In genomic region chr19:9899072-9899779, GRCm38 (mm10) we compare ENCODE assay signal across 8 mouse cellular contexts. TPM values are rescaled to one million over a fixed set of nuclear protein-coding genes. Genes with fewer than 3 reads are reported as not detected.
DNase-seq lines count a peak whose midpoint lies in the region; ATAC-seq lines count a peak whose summit lies in the region.

Incenp (minus strand) TSS chr19:9899551.

- peaks cover 18% of the 10 kb centered on the region for H3K4me1 ChIP-seq in hindbrain, embryonic 16.5 days (ENCODE audit: control insufficient read depth, insufficient read depth, low read depth, low read length)

- peak within 1 kb of the TSS; percentile 85 for H3K27ac ChIP-seq in hindbrain, embryonic 16.5 days (ENCODE audit: low read depth, low read length)
- peak within 1 kb of the TSS; percentile 98 for H3K27ac ChIP-seq in macrophage

- DNase-seq in WW6 (ENCODE audit: low read depth, low spot score): peak; percentile 92
- DNase-seq in cerebellum, postnatal 4 days (ENCODE audit: low spot score in 2 of 2): peak; percentile 71 to 83
- DNase-seq in gastrocnemius, adult 18-20 months (ENCODE audit: low spot score): peak; percentile 95
- peak; percentile 87 to 94 for DNase-seq in left cerebral cortex, adult 18-20 months (ENCODE audit: low spot score in 2 of 2)
- peak; percentile 97 for DNase-seq in right cerebral cortex, adult 18-20 months
- peak; percentile 54 for DNase-seq in urinary bladder, postnatal 10 days (ENCODE audit: low spot score)

- peak within 1 kb of the TSS; percentile 93 for H3K4me3 ChIP-seq in hindbrain, embryonic 16.5 days (ENCODE audit: low read length)
- peak within 1 kb of the TSS; percentile 93 for H3K4me3 ChIP-seq in macrophage (ENCODE audit: inconsistent target)

- H3K4me2 ChIP-seq in hindbrain, embryonic 16.5 days (ENCODE audit: low read length): peak within 1 kb of the TSS; percentile 94

- ATAC-seq in hindbrain, embryonic 16.5 days: peak; percentile 99

- H3K36me3 ChIP-seq in hindbrain, embryonic 16.5 days (ENCODE audit: control insufficient read depth, insufficient read depth, low read length): peaks cover 5% of the 10 kb centered on the region; the same call in 1 of the 2 replicates
- 0 out of 2 replicates have a peak, but pooled peaks cover 5% of the 10 kb centered on the region for H3K36me3 ChIP-seq in macrophage (ENCODE audit: inconsistent target)

- under 1% methylated on average over 58 of the region's 58 CpGs for WGBS in hindbrain, embryonic 16.5 days
- under 1% methylated on average over 58 of the region's 58 CpGs for WGBS in macrophage (ENCODE audit: missing documents)

- no peaks in the 10 kb centered on the region for H3K27me3 ChIP-seq in hindbrain, embryonic 16.5 days (replicated peaks; ENCODE audit: control insufficient read depth, insufficient read depth, low read length)

- H3K9me3 ChIP-seq in hindbrain, embryonic 16.5 days (ENCODE audit: control insufficient read depth, low read length): no peaks in the 10 kb centered on the region

- H3K9ac ChIP-seq in hindbrain, embryonic 16.5 days (ENCODE audit: low read depth, low read length): peak within 1 kb of the TSS; percentile 77

- H3K79me2 ChIP-seq in macrophage (ENCODE audit: inconsistent target): peaks cover 49% of the 10 kb centered on the region

RNA-seq across cellular contexts. Expression of gene Incenp, which starts in this region (rescaled TPM):
- total RNA-seq in gastrocnemius, adult 18-20 months (2021): 1 to 10 TPM; 1.4 to 1.7 TPM
- 26.0 and 30.4 TPM in 2 replicates for polyA plus RNA-seq in hindbrain, embryonic 16.5 days (2015; fragmentation: Nextera tagmentation; extraction: Ambion mirVana)
- 10 to 100 TPM; 31.2 to 37.3 TPM for total RNA-seq in left cerebral cortex, adult 18-20 months (2021)
- 100 to 1,000 TPM in 13 of 26 experiments, 10 to 100 TPM in 13; 11.0 to 260 (median 108) TPM for total RNA-seq in macrophage (2018; cell fraction: chromatin; rRNA removed)
- 10 to 100 TPM; 14.9 to 49.5 (median 37.8) TPM for total RNA-seq in macrophage (2018; cell fraction: cytosol; rRNA removed)
- total RNA-seq in macrophage (2018; cell fraction: nucleus; rRNA removed): 100 to 1,000 TPM in 2 of 26 experiments, 10 to 100 TPM in 24; 19.3 to 115 (median 57.5) TPM
- 37.8 to 67.1 TPM (median 51.1 TPM) in 3 replicates for polyA plus RNA-seq in macrophage (2018)

Comparison
In these comparisons a context has a peak if more than half of its experiments do, and no peak if none do; other contexts are left out.
1. Peak in every context shown above with its lines: DNase-seq, ATAC-seq, H3K4me3 ChIP-seq and H3K27ac ChIP-seq.
2. RNA of gene Incenp (total RNA-seq): 31.2 to 37.3 TPM in left cerebral cortex, adult 18-20 months; 1.4 to 1.7 TPM in gastrocnemius, adult 18-20 months; every median in the first group is over 10 times any median in the second.